Mouse (Mus musculus): ENCODE results near the gene Sall4. TPM values are rescaled to one million over a fixed set of nuclear protein-coding genes. Genes with fewer than 3 reads are reported as not detected.
"Not testable (repeated sequence)": the region's sequence is repeated elsewhere in the genome, so short reads cannot be mapped to it uniquely, and the experiment has no call there.

Sall4 gene
- total and polyA plus RNA-seq, 2 experiments from 2014 or later: 0.54 to 0.60 TPM

GRCm38 (mm10) chr2:168764460-168764867 lies 3.3 kb downstream of the Sall4 start:
- H3K9me3 ChIP-seq (ENCODE audit: low read length): no peaks in the 10 kb centered on the region
- WGBS: 16% methylated on average over 9 of the region's 9 CpGs
- H3K4me1 ChIP-seq (ENCODE audit: insufficient read depth, low read length): peaks cover 2% of the 10 kb centered on the region; the same call in 1 of the 2 replicates
- H3K4me3 ChIP-seq (ENCODE audit: low read depth, low read length): no peak overlapping the region
- H3K4me2 ChIP-seq (ENCODE audit: low read depth, low read length, poor library complexity, severe bottlenecking): no peak overlapping the region
- H3K27ac ChIP-seq (ENCODE audit: low read depth, low read length): no peak overlapping the region
- ATAC-seq (ENCODE audit: low FRiP score): no peak
- H3K9ac ChIP-seq (replicated peaks; ENCODE audit: low read length, poor library complexity, severe bottlenecking): no peak overlapping the region
- no peak for DNase-seq (ENCODE audit: low spot score)
- peaks cover 4% of the 10 kb centered on the region; the same call in 1 of the 2 replicates for H3K36me3 ChIP-seq (ENCODE audit: insufficient read depth, low read length)
- TF ChIP-seq CTCF (IDR thresholded peaks at IDR 0.05): no peak
- peaks cover 22% of the 10 kb centered on the region for H3K27me3 ChIP-seq (ENCODE audit: insufficient read depth, low read length)

- H3K4me1 ChIP-seq (ENCODE audit: insufficient read depth, low read length): peaks cover 2% of the 10 kb centered on the region; the same call in 1 of the 2 replicates
- H3K36me3 ChIP-seq (ENCODE audit: insufficient read depth, low read length): no peaks in the 10 kb centered on the region
- DNase-seq (ENCODE audit: low spot score): no peak
- TF ChIP-seq CTCF (IDR thresholded peaks at IDR 0.05): no peak
- no peak overlapping the region for H3K4me3 ChIP-seq (ENCODE audit: low read depth, low read length)
- H3K9ac ChIP-seq (replicated peaks; ENCODE audit: low read length, poor library complexity, severe bottlenecking): no peak overlapping the region
- no peak overlapping the region for H3K27ac ChIP-seq (ENCODE audit: low read depth, low read length)
- no peak overlapping the region for H3K4me2 ChIP-seq (ENCODE audit: low read depth, low read length, poor library complexity, severe bottlenecking)
- 18% methylated on average over 7 of the region's 7 CpGs for WGBS
- no peaks in the 10 kb centered on the region for H3K9me3 ChIP-seq (ENCODE audit: low read length)
- no peak for ATAC-seq (ENCODE audit: low FRiP score)
- peaks cover 21% of the 10 kb centered on the region for H3K27me3 ChIP-seq (ENCODE audit: insufficient read depth, low read length)
These were observed 4.0 kb downstream of the Sall4 start for GRCm38 (mm10) chr2:168763785-168764184.

- Histone ChIP-seq H3K27ac (ENCODE audit: low read depth, low read length) (no peak overlapping the region), H3K9me3 (ENCODE audit: low read length) (no peaks in the 10 kb centered on the region), H3K4me1 (ENCODE audit: insufficient read depth, low read length) (peaks cover 2% of the 10 kb centered on the region; the same call in 1 of the 2 replicates), H3K9ac (replicated peaks; ENCODE audit: low read length, poor library complexity, severe bottlenecking) (no peak overlapping the region), H3K4me2 (ENCODE audit: low read depth, low read length, poor library complexity, severe bottlenecking) (peak overlapping the region; percentile 5; the same call in 1 of the 2 replicates), H3K36me3 (ENCODE audit: insufficient read depth, low read length) (no peaks in the 10 kb centered on the region), H3K4me3 (ENCODE audit: low read depth, low read length) (no peak overlapping the region), H3K27me3 (ENCODE audit: insufficient read depth, low read length) (peaks cover 13% of the 10 kb centered on the region)
- 6% methylated on average over 12 of the region's 12 CpGs for WGBS
- no peak for DNase-seq (ENCODE audit: low spot score)
- ATAC-seq (ENCODE audit: low FRiP score): no peak
- TF ChIP-seq CTCF (IDR thresholded peaks at IDR 0.05): peak; percentile 13; the same call in 1 of the 2 replicates
These were observed 5.3 kb downstream of the Sall4 start for GRCm38 (mm10) chr2:168762411-168762815.

GRCm38 (mm10) chr2:168761954-168762353 lies 5.8 kb downstream of the Sall4 start:
- peak overlapping the region; percentile 5; the same call in 1 of the 2 replicates for H3K4me2 ChIP-seq (ENCODE audit: low read depth, low read length, poor library complexity, severe bottlenecking)
- H3K27ac ChIP-seq (ENCODE audit: low read depth, low read length): no peak overlapping the region
- H3K9me3 ChIP-seq (ENCODE audit: low read length): no peaks in the 10 kb centered on the region
- ATAC-seq (ENCODE audit: low FRiP score) (no peak), DNase-seq (ENCODE audit: low spot score) (no peak)
- WGBS: 23% methylated on average over 4 of the region's 4 CpGs
- H3K27me3 ChIP-seq (ENCODE audit: insufficient read depth, low read length): peaks cover 13% of the 10 kb centered on the region
- TF ChIP-seq CTCF (IDR thresholded peaks at IDR 0.05): no peak
- no peak overlapping the region for H3K9ac ChIP-seq (replicated peaks; ENCODE audit: low read length, poor library complexity, severe bottlenecking)
- H3K4me3 ChIP-seq (ENCODE audit: low read depth, low read length): no peak overlapping the region
- H3K4me1 ChIP-seq (ENCODE audit: insufficient read depth, low read length): peaks cover 2% of the 10 kb centered on the region; the same call in 1 of the 2 replicates
- no peaks in the 10 kb centered on the region for H3K36me3 ChIP-seq (ENCODE audit: insufficient read depth, low read length)

GRCm38 (mm10) chr2:168761141-168761540 lies 6.6 kb downstream of the Sall4 start:
- no peak overlapping the region for H3K4me3 ChIP-seq (ENCODE audit: low read depth, low read length)
- peaks cover 10% of the 10 kb centered on the region for H3K27me3 ChIP-seq (ENCODE audit: insufficient read depth, low read length)
- H3K27ac ChIP-seq (ENCODE audit: low read depth, low read length): no peak overlapping the region
- WGBS: 87% methylated on average over 9 of the region's 9 CpGs
- ATAC-seq (ENCODE audit: low FRiP score): no peak
- no peak for DNase-seq (ENCODE audit: low spot score)
- 0 out of 2 replicates have a peak, but pooled peaks cover 1% of the 10 kb centered on the region for H3K36me3 ChIP-seq (ENCODE audit: insufficient read depth, low read length)
- H3K9ac ChIP-seq (replicated peaks; ENCODE audit: low read length, poor library complexity, severe bottlenecking): no peak overlapping the region
- no peak overlapping the region for H3K4me2 ChIP-seq (ENCODE audit: low read depth, low read length, poor library complexity, severe bottlenecking)
- TF ChIP-seq CTCF (IDR thresholded peaks at IDR 0.05): no peak
- H3K4me1 ChIP-seq (ENCODE audit: insufficient read depth, low read length): peaks cover 2% of the 10 kb centered on the region; the same call in 1 of the 2 replicates
- H3K9me3 ChIP-seq (ENCODE audit: low read length): no peaks in the 10 kb centered on the region

GRCm38 (mm10) chr2:168744406-168744805 lies 23.3 kb downstream of the Sall4 start:
- ATAC-seq (ENCODE audit: low FRiP score); H3K9me3 ChIP-seq (ENCODE audit: low read length); DNase-seq (ENCODE audit: low spot score); H3K27me3 ChIP-seq (ENCODE audit: insufficient read depth, low read length); H3K4me3 ChIP-seq (ENCODE audit: low read depth, low read length); H3K27ac ChIP-seq (ENCODE audit: low read depth, low read length); H3K4me2 ChIP-seq (ENCODE audit: low read depth, low read length, poor library complexity, severe bottlenecking); H3K4me1 ChIP-seq (ENCODE audit: insufficient read depth, low read length); H3K36me3 ChIP-seq (ENCODE audit: insufficient read depth, low read length); H3K9ac ChIP-seq (replicated peaks; ENCODE audit: low read length, poor library complexity, severe bottlenecking): not testable (repeated sequence)
- 89% methylated on average over 10 of the region's 10 CpGs for WGBS
